Mouse (Mus musculus) forebrain, postnatal 0 days (tissue): ENCODE results near the gene Cyb561d2. TPM values are rescaled to one million over a fixed set of nuclear protein-coding genes. Genes with fewer than 3 reads are reported as not detected.

Experiments used
- ATAC-seq: fragments of 200-750 bp; cut with Nextera tagmentation; 2 replicates; pipeline ENCODE4 v1.8.0; 2017; ENCODE audit warnings: mild to moderate bottlenecking, moderate library complexity
- DNase-seq: peaks from one replicate; pipeline ENCODE4 v3.0.0-alpha.2; 2015
- H3K27ac ChIP-seq: fragments of 300-500 bp; sonication (generic); 2 replicates; pipeline ENCODE4 v1.5.1; 2014; ENCODE audit warnings: low read depth, mild to moderate bottlenecking, antibody characterized with exemption, low read length, moderate library complexity, mixed read lengths
- H3K27me3 ChIP-seq: fragments of 300-500 bp; sonication (generic); 2 replicates; pipeline ENCODE4 v1.6.1; 2014; ENCODE audit warnings: mild to moderate bottlenecking, low read length, mixed read lengths; ENCODE audit not compliant: insufficient read depth
- H3K36me3 ChIP-seq: fragments of 300-500 bp; sonication (generic); 2 replicates; pipeline ENCODE4 v1.6.1; 2014; ENCODE audit warnings: mild to moderate bottlenecking, moderate library complexity; ENCODE audit not compliant: insufficient read depth
- H3K4me1 ChIP-seq: fragments of 300-500 bp; sonication (generic); 2 replicates; pipeline ENCODE4 v1.6.1; 2014; ENCODE audit warnings: antibody characterized with exemption; ENCODE audit not compliant: insufficient read depth
- H3K4me2 ChIP-seq: fragments of 300-500 bp; sonication (generic); 2 replicates; pipeline ENCODE4 v1.6.1; 2014; ENCODE audit warnings: low read depth, mild to moderate bottlenecking, moderate library complexity
- H3K4me3 ChIP-seq: fragments of 300-500 bp; sonication (generic); 2 replicates; pipeline ENCODE4 v1.5.1; 2014; ENCODE audit warnings: low read depth, low read length, mixed read lengths
- H3K9ac ChIP-seq: fragments of 300-500 bp; sonication (generic); 2 replicates; pipeline ENCODE4 v1.6.1; 2014; ENCODE audit warnings: mild to moderate bottlenecking
- H3K9me3 ChIP-seq: fragments of 300-500 bp; sonication (generic); 2 replicates; pipeline ENCODE4 v1.6.1; 2016; ENCODE audit warnings: low read length
- CTCF ChIP-seq: sonication (generic); IDR thresholded peaks from 2 replicates; pipeline ENCODE4 v1.5.1; 2016; ENCODE audit warnings: antibody characterized with exemption, control low read depth, low read depth
- WGBS: fragments of 180-500 bp; shearing (Covaris S2); extraction: QIAGEN DNeasy Blood & Tissue Kit; methylation state at CpG from one replicate; pipeline ENCODE4 v1.1.7; 2014; 5-methylcytosine and 5-hydroxymethylcytosine counted together
- polyA plus RNA-seq: library from polyadenylated mRNA; unstranded; fragments of >200 nt; fragmentation: Nextera tagmentation; extraction: Ambion mirVana; gene quantifications from 2 replicates; pipeline ENCODE4 v1.2.1, GENCODE M21; 2015
- total RNA-seq: library from RNA; depleted of rRNA; stranded (reverse); fragments of >200 nt; gene quantifications from 2 replicates; pipeline ENCODE4 v1.2.3, GENCODE M21; 2014; rRNA removed

Cyb561d2 gene
- total and polyA plus RNA-seq, 2 experiments from 2014 or later = 36.0 to 47.0 TPM

DNA sequence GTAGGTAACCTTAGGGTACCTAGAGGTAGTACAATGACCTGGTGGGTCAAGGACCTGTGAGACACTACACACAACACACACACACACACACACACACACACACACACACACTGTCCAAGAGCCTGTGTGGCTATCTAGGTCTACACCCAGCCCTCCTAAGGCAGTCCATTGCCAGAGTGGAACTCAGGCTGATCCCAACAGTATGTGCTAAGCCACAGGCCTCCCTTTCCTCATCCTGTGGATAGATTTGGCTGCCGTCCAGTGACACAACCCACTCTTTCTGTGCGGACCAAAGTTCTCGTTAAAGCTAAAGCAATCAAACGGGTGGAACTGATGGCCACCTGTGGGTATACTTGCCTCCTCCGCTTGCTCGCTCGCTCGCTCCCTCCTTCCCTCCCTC, 51.8 kb downstream of the Cyb561d2 start:
- Histone ChIP-seq H3K4me2 (no peak overlapping the region), H3K27ac (no peak overlapping the region), H3K36me3 (no peaks in the 10 kb centered on the region), H3K9me3 (no peaks in the 10 kb centered on the region), H3K27me3 (no peaks in the 10 kb centered on the region), H3K4me1 (no peaks in the 10 kb centered on the region), H3K4me3 (no peak overlapping the region), H3K9ac (no peak overlapping the region)
- ATAC-seq = no peak
- DNase-seq = no peak
- TF ChIP-seq CTCF = no peak
- WGBS = 43% methylated on average over 8 of the region's 8 CpGs

Other genes with a start within 250 kb of the Cyb561d2 start
- 2.7 and 4.0 TPM in 2 replicates for gene Cish, start 246.2 kb downstream of the Cyb561d2 start, total RNA-seq
- 11.2 and 12.2 TPM in 2 replicates for gene Cish, start 246.2 kb downstream of the Cyb561d2 start, polyA plus RNA-seq
- 14.1 and 14.2 TPM in 2 replicates for gene Hemk1, start 203.8 kb downstream of the Cyb561d2 start, total RNA-seq
- gene Hemk1, start 203.8 kb downstream of the Cyb561d2 start, polyA plus RNA-seq = 12.9 and 13.4 TPM in 2 replicates
- gene 6430571L13Rik, start 201.6 kb downstream of the Cyb561d2 start, total RNA-seq = 5.2 and 7.2 TPM in 2 replicates
- 3.7 and 6.0 TPM in 2 replicates for gene 6430571L13Rik, start 201.6 kb downstream of the Cyb561d2 start, polyA plus RNA-seq
- gene Cacna2d2, start 142.6 kb downstream of the Cyb561d2 start, total RNA-seq = 29.7 and 49.5 TPM in 2 replicates
- gene Cacna2d2, start 142.6 kb downstream of the Cyb561d2 start, polyA plus RNA-seq = 3.0 and 5.0 TPM in 2 replicates
- gene Tmem115, start 8.2 kb downstream of the Cyb561d2 start, total RNA-seq = 44.3 and 51.4 TPM in 2 replicates
- gene Tmem115, start 8.2 kb downstream of the Cyb561d2 start, polyA plus RNA-seq = 49.7 and 50.4 TPM in 2 replicates
- 59.9 and 73.3 TPM in 2 replicates for gene Nprl2, start within 50 bp of the Cyb561d2 start, total RNA-seq
- gene Nprl2, start within 50 bp of the Cyb561d2 start, polyA plus RNA-seq = 65.9 and 70.4 TPM in 2 replicates
- gene Zmynd10, start 5.1 kb upstream of the Cyb561d2 start, total RNA-seq = 6.4 and 11.6 TPM in 2 replicates
- 5.9 and 7.0 TPM in 2 replicates for gene Zmynd10, start 5.1 kb upstream of the Cyb561d2 start, polyA plus RNA-seq
- gene Rassf1, start 9.4 kb upstream of the Cyb561d2 start, total RNA-seq = 21.7 and 25.2 TPM in 2 replicates
- gene Rassf1, start 9.4 kb upstream of the Cyb561d2 start, polyA plus RNA-seq = 26.6 and 33.3 TPM in 2 replicates
- gene Tusc2, start 21.1 kb upstream of the Cyb561d2 start, total RNA-seq = 109 and 118 TPM in 2 replicates
- gene Tusc2, start 21.1 kb upstream of the Cyb561d2 start, polyA plus RNA-seq = 128 and 129 TPM in 2 replicates
- gene Hyal2, start 25.8 kb upstream of the Cyb561d2 start, total RNA-seq = 48.5 and 51.5 TPM in 2 replicates
- gene Hyal2, start 25.8 kb upstream of the Cyb561d2 start, polyA plus RNA-seq = 42.2 and 43.1 TPM in 2 replicates
- gene Hyal1, start 34.7 kb upstream of the Cyb561d2 start, total RNA-seq = 3.5 and 3.9 TPM in 2 replicates
- 1.9 and 2.0 TPM in 2 replicates for gene Hyal1, start 34.7 kb upstream of the Cyb561d2 start, polyA plus RNA-seq
- gene Naa80, start 36.7 kb upstream of the Cyb561d2 start, total RNA-seq = 15.8 and 27.0 TPM in 2 replicates
- gene Naa80, start 36.7 kb upstream of the Cyb561d2 start, polyA plus RNA-seq = 18.8 and 21.3 TPM in 2 replicates
- gene Hyal3, start 38.6 kb upstream of the Cyb561d2 start, total RNA-seq = 1.00 and 2.9 TPM in 2 replicates
- gene Hyal3, start 38.6 kb upstream of the Cyb561d2 start, polyA plus RNA-seq = 1.3 and 1.5 TPM in 2 replicates
- gene Ifrd2, start 45.4 kb upstream of the Cyb561d2 start, total RNA-seq = 11.7 and 13.8 TPM in 2 replicates
- gene Ifrd2, start 45.4 kb upstream of the Cyb561d2 start, polyA plus RNA-seq = 6.2 and 7.4 TPM in 2 replicates
- 6.5 and 6.6 TPM in 2 replicates for gene Sema3b, start 67.0 kb upstream of the Cyb561d2 start, total RNA-seq
- gene Sema3b, start 67.0 kb upstream of the Cyb561d2 start, polyA plus RNA-seq = 3.9 and 4.4 TPM in 2 replicates
- 200 and 223 TPM in 2 replicates for gene Gnai2, start 93.2 kb upstream of the Cyb561d2 start, total RNA-seq
- gene Gnai2, start 93.2 kb upstream of the Cyb561d2 start, polyA plus RNA-seq = 267 and 287 TPM in 2 replicates
- gene Slc38a3, start 127.3 kb upstream of the Cyb561d2 start, total RNA-seq = 43.5 and 60.9 TPM in 2 replicates
- 38.7 and 39.8 TPM in 2 replicates for gene Slc38a3, start 127.3 kb upstream of the Cyb561d2 start, polyA plus RNA-seq
- 0.24 TPM in 1 of 2 replicates, not detected in the other for gene Gnat1, start 137.5 kb upstream of the Cyb561d2 start, total RNA-seq
- 0.73 and 1.8 TPM in 2 replicates for gene Gnat1, start 137.5 kb upstream of the Cyb561d2 start, polyA plus RNA-seq
- gene Sema3f, start 168.3 kb upstream of the Cyb561d2 start, total RNA-seq = 56.6 and 61.4 TPM in 2 replicates
- gene Sema3f, start 168.3 kb upstream of the Cyb561d2 start, polyA plus RNA-seq = 7.1 and 7.8 TPM in 2 replicates
- 173 and 208 TPM in 2 replicates for gene Rbm5, start 228.8 kb upstream of the Cyb561d2 start, total RNA-seq
- 111 and 152 TPM in 2 replicates for gene Rbm5, start 228.8 kb upstream of the Cyb561d2 start, polyA plus RNA-seq